Mouse (Mus musculus): ENCODE measurements around the gene Gm17067. TPM values are rescaled to one million over a fixed set of nuclear protein-coding genes. Genes with fewer than 3 reads are reported as not detected.

The Gm17067 gene
- polyA plus RNA-seq, 1 experiment from 2014 or later: not detected

Other genes with a start within 250 kb of the Gm17067 start
- gene Zfp141, start 221.3 kb downstream of the Gm17067 start, polyA plus RNA-seq (2014; fragmentation: Nextera tagmentation; extraction: Ambion mirVana): 7.6 and 8.1 TPM in 2 replicates
- gene Gm21028, start 148.4 kb downstream of the Gm17067 start, polyA plus RNA-seq (2014; fragmentation: Nextera tagmentation; extraction: Ambion mirVana): not detected in 2 replicates
- gene Zfp977, start 134.5 kb downstream of the Gm17067 start, polyA plus RNA-seq (2014; fragmentation: Nextera tagmentation; extraction: Ambion mirVana): 1.7 and 1.9 TPM in 2 replicates
- 0.99 and 1.2 TPM in 2 replicates for gene Zfp976, start 84.4 kb downstream of the Gm17067 start, polyA plus RNA-seq (2014; fragmentation: Nextera tagmentation; extraction: Ambion mirVana)
- 6.5 and 7.1 TPM in 2 replicates for gene Zfp975, start 34.3 kb downstream of the Gm17067 start, polyA plus RNA-seq (2014; fragmentation: Nextera tagmentation; extraction: Ambion mirVana)
- gene Vmn2r62, start 66.5 kb upstream of the Gm17067 start, polyA plus RNA-seq (2014; fragmentation: Nextera tagmentation; extraction: Ambion mirVana): not detected in 2 replicates
- gene Gm2381, start 140.2 kb upstream of the Gm17067 start, polyA plus RNA-seq (2014; fragmentation: Nextera tagmentation; extraction: Ambion mirVana): not detected in 2 replicates
- not detected in 2 replicates for gene Vmn2r63, start 206.8 kb upstream of the Gm17067 start, polyA plus RNA-seq (2014; fragmentation: Nextera tagmentation; extraction: Ambion mirVana)